Mouse (Mus musculus) lung, adult 2 months (tissue): ENCODE data around the gene Smc6.

ENCODE experiments used
- CTCF ChIP-seq: fragments of 200-500 bp; IDR thresholded peaks from 2 replicates; pipeline ENCODE4 v1.5.1; 2011; ENCODE audit warnings: mild to moderate bottlenecking, low read length, control low read depth; ENCODE audit not compliant: insufficient read depth
- POLR2A ChIP-seq: fragments of 200-500 bp; IDR thresholded peaks from 2 replicates; pipeline ENCODE4 v1.6.1; 2011; ENCODE audit warnings: low read depth, mild to moderate bottlenecking, control low read depth, low read length, borderline replicate concordance; ENCODE audit errors: extremely low read depth

- TF ChIP-seq CTCF (no peak), POLR2A (no peak)
Measured at GRCm38 (mm10) chr12:11286382-11286781, 20.7 kb downstream of the Smc6 start.
